Mouse (Mus musculus) kidney, postnatal 0 days (tissue): Measurements from ENCODE around the gene Clstn2. TPM values are rescaled to one million over a fixed set of nuclear protein-coding genes. Genes with fewer than 3 reads are reported as not detected.

Experiments used
- ATAC-seq: fragments of 200-750 bp; cut with Nextera tagmentation; replicated peaks from 2 replicates; pipeline ENCODE4 v1.8.0; 2017; ENCODE audit warnings: low read depth, moderate number of reproducible peaks, moderate TSS enrichment, moderate library complexity; ENCODE audit not compliant: low FRiP score
- DNase-seq: peaks from one replicate; pipeline ENCODE4 v3.0.0-alpha.2; 2016; ENCODE audit warnings: low spot score
- H3K27ac ChIP-seq: fragments of 300-500 bp; sonication (generic); 2 replicates; pipeline ENCODE4 v1.5.1; 2014; ENCODE audit warnings: mild to moderate bottlenecking
- H3K27me3 ChIP-seq: fragments of 300-500 bp; sonication (generic); 2 replicates; pipeline ENCODE4 v1.6.1; 2014; ENCODE audit warnings: low read length, mixed read lengths; ENCODE audit not compliant: insufficient read depth
- H3K36me3 ChIP-seq: fragments of 300-500 bp; sonication (generic); 2 replicates; pipeline ENCODE4 v1.6.1; 2014; ENCODE audit warnings: low read length, mixed read lengths; ENCODE audit not compliant: insufficient read depth
- H3K4me1 ChIP-seq: fragments of 300-500 bp; sonication (generic); replicated peaks from 2 replicates; pipeline ENCODE4 v1.6.1; 2014; ENCODE audit warnings: antibody characterized with exemption, low read length, mixed read lengths; ENCODE audit not compliant: insufficient read depth
- H3K4me2 ChIP-seq: fragments of 300-500 bp; sonication (generic); 2 replicates; pipeline ENCODE4 v1.6.1; 2014; ENCODE audit warnings: mild to moderate bottlenecking, low read length, moderate library complexity, mixed read lengths
- H3K4me3 ChIP-seq: fragments of 300-500 bp; sonication (generic); replicated peaks from 2 replicates; pipeline ENCODE4 v1.5.1; 2014; ENCODE audit warnings: low read depth, low read length
- H3K9ac ChIP-seq: fragments of 300-500 bp; sonication (generic); 2 replicates; pipeline ENCODE4 v1.6.1; 2014; ENCODE audit warnings: low read depth, low read length
- H3K9me3 ChIP-seq: fragments of 300-500 bp; sonication (generic); replicated peaks from 2 replicates; pipeline ENCODE4 v1.6.1; 2016; ENCODE audit warnings: low read length, inconsistent platforms, mixed read lengths
- CTCF ChIP-seq: IDR thresholded peaks from 2 replicates; pipeline ENCODE4 v1.5.1; 2016; ENCODE audit warnings: antibody characterized with exemption, low read depth, mild to moderate bottlenecking, moderate library complexity
- WGBS: fragments of 180-500 bp; shearing (Covaris S2); extraction: QIAGEN DNeasy Blood & Tissue Kit; methylation state at CpG from one replicate; pipeline ENCODE4 v1.1.7; 2014; 5-methylcytosine and 5-hydroxymethylcytosine counted together
- polyA plus RNA-seq: library from polyadenylated mRNA; unstranded; fragments of >200 nt; fragmentation: Nextera tagmentation; extraction: Ambion mirVana; gene quantifications from 2 replicates; pipeline ENCODE4 v1.2.1, GENCODE M21; 2015

The Clstn2 gene
- polyA plus RNA-seq, 1 experiment from 2014 or later, result 0.91 TPM

- no peak for TF ChIP-seq CTCF
Observed at GRCm38 (mm10) chr9:97471014-97471591, 561.9 kb downstream of the Clstn2 start.

DNA sequence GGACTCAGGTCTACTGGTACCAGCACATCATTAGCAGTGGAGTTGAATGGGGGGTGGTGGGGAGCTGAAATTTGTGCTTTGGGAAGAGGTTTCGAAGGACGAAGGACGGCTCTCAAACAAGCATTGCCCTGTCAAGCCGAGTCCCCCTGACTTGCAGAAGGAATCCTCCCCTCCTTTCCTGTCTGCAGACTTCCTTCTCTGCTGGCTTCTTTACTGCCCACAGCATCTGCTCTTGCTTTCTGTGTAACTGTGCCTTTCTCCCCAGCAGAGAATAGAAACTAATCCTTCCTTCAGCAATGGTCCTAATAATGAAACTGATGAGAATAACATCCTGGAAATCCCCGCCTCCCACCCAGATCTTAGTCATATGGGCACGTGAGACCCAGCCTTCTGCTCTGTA lies 572.5 kb downstream of the Clstn2 start:
- Histone ChIP-seq H3K9ac (no peak overlapping the region), H3K27me3 (no peaks in the 10 kb centered on the region), H3K36me3 (no peaks in the 10 kb centered on the region), H3K27ac (no peak overlapping the region), H3K4me1 (no peaks in the 10 kb centered on the region), H3K4me3 (no peak overlapping the region), H3K4me2 (no peak overlapping the region), H3K9me3 (no peaks in the 10 kb centered on the region)
- no peak for TF ChIP-seq CTCF
- ATAC-seq, result no peak
- DNase-seq, result no peak
- WGBS, result 59% methylated on average over 6 of the region's 6 CpGs

More at GRCm38 (mm10) chr9:97471014-97471591, 561.9 kb downstream of the Clstn2 start:
- Histone ChIP-seq H3K9ac (no peak overlapping the region), H3K27me3 (no peaks in the 10 kb centered on the region), H3K36me3 (no peaks in the 10 kb centered on the region), H3K9me3 (no peaks in the 10 kb centered on the region), H3K4me2 (no peak overlapping the region), H3K27ac (no peak overlapping the region), H3K4me1 (no peaks in the 10 kb centered on the region), H3K4me3 (no peak overlapping the region)
- ATAC-seq (no peak), DNase-seq (no peak)
- 81% methylated on average over 7 of the region's 7 CpGs for WGBS

DNA sequence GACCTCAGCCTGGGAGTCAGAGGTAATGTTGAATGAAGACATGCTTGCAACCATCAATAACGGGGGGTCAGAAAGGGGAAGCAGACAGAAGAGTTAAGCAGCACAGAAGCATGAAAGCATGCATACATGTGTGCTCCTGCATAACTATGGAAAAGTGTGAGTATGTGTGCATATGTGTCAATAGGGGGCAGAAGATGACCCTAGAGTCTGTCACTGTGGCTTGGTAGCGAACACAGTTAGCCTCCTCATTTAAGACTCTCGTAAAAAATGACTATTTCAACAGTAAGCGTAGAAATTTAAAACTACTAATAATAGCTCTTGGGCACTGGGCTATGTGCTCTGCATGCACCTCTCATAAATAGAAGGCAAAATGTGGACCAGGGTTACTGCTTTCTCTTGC lies 573.2 kb downstream of the Clstn2 start:
- Histone ChIP-seq H3K4me1 (no peaks in the 10 kb centered on the region), H3K36me3 (no peaks in the 10 kb centered on the region), H3K9me3 (no peaks in the 10 kb centered on the region), H3K9ac (no peak overlapping the region), H3K27me3 (no peaks in the 10 kb centered on the region), H3K27ac (no peak overlapping the region), H3K4me2 (no peak overlapping the region), H3K4me3 (no peak overlapping the region)
- WGBS, result 58% methylated on average over 4 of the region's 4 CpGs
- DNase-seq (peak; percentile 22), ATAC-seq (no peak)
- peak; percentile 45; the same call in 1 of the 2 replicates for TF ChIP-seq CTCF

GRCm38 (mm10) chr9:97449316-97450050 lies 583.5 kb downstream of the Clstn2 start:
- ATAC-seq, result no peak

GRCm38 (mm10) chr9:97439872-97440636 lies 592.9 kb downstream of the Clstn2 start:
- Histone ChIP-seq H3K27me3 (no peaks in the 10 kb centered on the region), H3K27ac (no peak overlapping the region), H3K36me3 (no peaks in the 10 kb centered on the region), H3K4me2 (no peak overlapping the region), H3K9ac (no peak overlapping the region), H3K9me3 (no peaks in the 10 kb centered on the region), H3K4me3 (no peak overlapping the region), H3K4me1 (no peaks in the 10 kb centered on the region)
- ATAC-seq, result no peak
- DNase-seq, result no peak
- TF ChIP-seq CTCF, result no peak
- WGBS, result 62% methylated on average over 7 of the region's 7 CpGs

More at GRCm38 (mm10) chr9:97449316-97450050, 583.5 kb downstream of the Clstn2 start:
- Histone ChIP-seq H3K4me1 (no peaks in the 10 kb centered on the region), H3K27ac (no peak overlapping the region), H3K9ac (no peak overlapping the region), H3K27me3 (no peaks in the 10 kb centered on the region), H3K36me3 (no peaks in the 10 kb centered on the region), H3K4me2 (no peak overlapping the region), H3K4me3 (no peak overlapping the region), H3K9me3 (no peaks in the 10 kb centered on the region)
- no peak for TF ChIP-seq CTCF
- no peak for DNase-seq
- WGBS, result 66% methylated on average over 13 of the region's 13 CpGs

DNA sequence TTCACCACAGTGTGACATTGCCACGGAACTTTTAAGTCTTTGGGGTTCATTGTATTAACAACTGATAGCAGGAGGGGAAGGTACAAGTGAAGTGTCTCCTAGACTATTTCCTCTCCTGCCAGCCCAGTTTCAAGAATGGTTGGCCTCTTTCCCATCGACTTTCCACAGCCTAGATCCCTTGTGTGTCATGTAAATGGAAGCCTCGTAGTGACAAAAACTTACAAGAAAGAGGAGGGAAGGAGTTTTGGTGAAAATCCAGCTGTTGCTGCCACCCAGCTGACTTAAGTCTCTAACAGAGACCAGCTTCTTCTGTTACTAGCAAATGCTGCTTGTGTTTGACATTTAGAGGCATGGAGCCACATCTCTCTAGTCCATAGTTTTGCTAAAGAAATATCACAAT lies 598.3 kb downstream of the Clstn2 start:
- H3K4me2 ChIP-seq, result no peak overlapping the region
- no peaks in the 10 kb centered on the region for H3K4me1 ChIP-seq
- ATAC-seq, result no peak
- no peak for TF ChIP-seq CTCF
- no peak for DNase-seq
- H3K27ac ChIP-seq, result no peak overlapping the region
- H3K27me3 ChIP-seq, result no peaks in the 10 kb centered on the region
- H3K36me3 ChIP-seq, result no peaks in the 10 kb centered on the region
- no peaks in the 10 kb centered on the region for H3K9me3 ChIP-seq
- H3K4me3 ChIP-seq, result no peak overlapping the region
- WGBS, result 63% methylated on average over 3 of the region's 3 CpGs
- H3K9ac ChIP-seq, result no peak overlapping the region
